Mouse (Mus musculus) kidney, adult 2 months (tissue): ENCODE data around the gene Slc17a1.

Experiments used
- CTCF ChIP-seq: fragments of 200-500 bp; conservative IDR thresholded peaks from 2 replicates; pipeline ENCODE4 v1.5.1; 2011; ENCODE audit warnings: low read depth, mild to moderate bottlenecking, control low read depth, low read length, moderate library complexity, mixed read lengths; ENCODE audit not compliant: insufficient read depth, insufficient read length
- POLR2A ChIP-seq: fragments of 200-500 bp; IDR thresholded peaks from one replicate; pipeline ENCODE4 v1.6.1; 2011; ENCODE audit warnings: low read depth, low read length, control low read depth

GRCm38 (mm10) chr13:23892592-23893268 lies 25.2 kb downstream of the Slc17a1 start:
- TF ChIP-seq CTCF (no peak), POLR2A (no peak)
